Mouse (Mus musculus) MEL (cell line): ENCODE data around the gene Asb16. TPM values are rescaled to one million over a fixed set of nuclear protein-coding genes. Genes with fewer than 3 reads are reported as not detected.

Experiments
- DNase-seq: peaks from one replicate; pipeline ENCODE4 v3.0.0; 2011; ENCODE audit warnings: low read depth, low spot score
- H3K27ac ChIP-seq: 2 replicates; pipeline ENCODE4 v1.5.1; 2012; ENCODE audit warnings: low read depth, mild to moderate bottlenecking, control low read depth, low read length, moderate library complexity; ENCODE audit not compliant: control insufficient read depth
- H3K27me3 ChIP-seq, 2 experiments: fragments of 150-350 bp in 1 of 2; sonication (generic) in 1 of 2; 2 replicates each; pipeline ENCODE4 v1.6.1; 2012; ENCODE audit warnings: low read length in 2 of 2, mild to moderate bottlenecking in 2 of 2, improper control_type of control experiment in 1 of 2, moderate library complexity in 1 of 2; ENCODE audit not compliant: insufficient read depth in 2 of 2, control insufficient read depth in 1 of 2
- H3K36me3 ChIP-seq, 2 experiments: 2 replicates each; pipeline ENCODE4 v1.6.1; 2012 to 2014; ENCODE audit warnings: low read length in 2 of 2, improper control_type of control experiment in 1 of 2, inconsistent platforms in 1 of 2, mild to moderate bottlenecking in 1 of 2; ENCODE audit not compliant: insufficient read depth in 2 of 2, control insufficient read depth in 1 of 2
- H3K4me1 ChIP-seq, 2 experiments: fragments of 150-350 bp in 1 of 2; sonication (generic) in 1 of 2; 2 replicates each; pipeline ENCODE4 v1.6.1; 2012; ENCODE audit warnings: low read length in 2 of 2, improper control_type of control experiment in 1 of 2, mild to moderate bottlenecking in 1 of 2; ENCODE audit not compliant: insufficient read depth in 2 of 2, control insufficient read depth in 1 of 2
- H3K4me3 ChIP-seq, 2 experiments: fragments of 150-350 bp in 1 of 2; sonication (generic) in 1 of 2; 2 replicates each; pipeline ENCODE4 v1.5.1; 2012; ENCODE audit warnings: low read depth in 2 of 2, low read length in 2 of 2, mild to moderate bottlenecking in 2 of 2, moderate library complexity in 2 of 2, control low read depth in 1 of 2, improper control_type of control experiment in 1 of 2; ENCODE audit not compliant: control insufficient read depth in 1 of 2, insufficient read depth in 1 of 2
- H3K79me2 ChIP-seq: 2 replicates; pipeline ENCODE4 v1.6.1; 2012; ENCODE audit warnings: mild to moderate bottlenecking, low read length, moderate library complexity; ENCODE audit not compliant: control insufficient read depth, poor library complexity, insufficient read depth
- H3K9ac ChIP-seq: 2 replicates; pipeline ENCODE4 v1.6.1; 2012; ENCODE audit warnings: low read depth, mild to moderate bottlenecking, control low read depth, low read length, moderate library complexity; ENCODE audit not compliant: control insufficient read depth, poor library complexity, severe bottlenecking
- H3K9me3 ChIP-seq: fragments of 150-350 bp; sonication (generic); replicated peaks from 2 replicates; pipeline ENCODE4 v1.6.1; 2012; ENCODE audit warnings: mild to moderate bottlenecking, low read length, improper control_type of control experiment, moderate library complexity; ENCODE audit not compliant: insufficient read depth
- BHLHE40 ChIP-seq: IDR thresholded peaks from 2 replicates; pipeline ENCODE4 v1.6.1; 2012; ENCODE audit warnings: low read depth, mild to moderate bottlenecking, inconsistent platforms, low read length, improper control_type of control experiment, borderline replicate concordance
- CHD1 ChIP-seq: IDR thresholded peaks from 2 replicates; pipeline ENCODE4 v1.6.1; 2012; ENCODE audit warnings: low read depth, mild to moderate bottlenecking, inconsistent platforms, low read length, improper control_type of control experiment
- E2F4 ChIP-seq: IDR thresholded peaks from 2 replicates; pipeline ENCODE4 v1.6.1; 2011; ENCODE audit warnings: low read depth, low read length, improper control_type of control experiment, borderline replicate concordance
- EP300 ChIP-seq, 2 experiments: IDR thresholded peaks; 2 replicates each; pipeline ENCODE4 v1.6.1; 2011; ENCODE audit warnings: improper control_type of control experiment in 2 of 2, low read length in 2 of 2, low read depth in 1 of 2, mild to moderate bottlenecking in 1 of 2
- ETS1 ChIP-seq: IDR thresholded peaks from 2 replicates; pipeline ENCODE4 v1.6.1; 2012; ENCODE audit warnings: low read depth, mild to moderate bottlenecking, inconsistent platforms, low read length, improper control_type of control experiment, moderate library complexity
- GABPA ChIP-seq: IDR thresholded peaks from 2 replicates; pipeline ENCODE4 v1.6.1; 2012; ENCODE audit warnings: low read depth, mild to moderate bottlenecking, inconsistent platforms, low read length, improper control_type of control experiment, moderate library complexity
- JUND ChIP-seq: IDR thresholded peaks from 2 replicates; pipeline ENCODE4 v1.6.1; 2011; ENCODE audit warnings: low read depth, mild to moderate bottlenecking, improper control_type of control experiment, low read length
- MAX ChIP-seq: IDR thresholded peaks from 2 replicates; pipeline ENCODE4 v1.6.1; 2011; ENCODE audit warnings: low read length, improper control_type of control experiment
- MEF2A ChIP-seq: IDR thresholded peaks from 2 replicates; pipeline ENCODE4 v1.6.1; 2014; ENCODE audit warnings: low read depth, mild to moderate bottlenecking, inconsistent platforms, low read length, improper control_type of control experiment; ENCODE audit not compliant: poor library complexity, insufficient replicate concordance, severe bottlenecking; ENCODE audit errors: extremely low read depth
- MXI1 ChIP-seq: IDR thresholded peaks from 2 replicates; pipeline ENCODE4 v1.6.1; 2011; ENCODE audit warnings: mild to moderate bottlenecking, low read depth, low read length, improper control_type of control experiment
- MYB ChIP-seq: IDR thresholded peaks from 2 replicates; pipeline ENCODE4 v1.6.1; 2011; ENCODE audit warnings: mild to moderate bottlenecking, low read depth, low read length, improper control_type of control experiment
- MYC ChIP-seq: IDR thresholded peaks from 2 replicates; pipeline ENCODE4 v1.6.1; 2011; ENCODE audit warnings: low read depth, mild to moderate bottlenecking, low read length, improper control_type of control experiment, moderate library complexity
- NELFE ChIP-seq: IDR thresholded peaks from 2 replicates; pipeline ENCODE4 v1.6.1; 2011; ENCODE audit warnings: low read depth, low read length, improper control_type of control experiment
- POLR2A ChIP-seq, 2 experiments: IDR thresholded peaks; 2 replicates each; pipeline ENCODE4 v1.6.1; 2011 to 2012; ENCODE audit warnings: low read length in 2 of 2, mild to moderate bottlenecking in 2 of 2, control low read depth in 1 of 2, improper control_type of control experiment in 1 of 2, low read depth in 1 of 2, moderate library complexity in 1 of 2; ENCODE audit not compliant: control insufficient read depth in 1 of 2, insufficient read depth in 1 of 2, poor library complexity in 1 of 2
- POLR2AphosphoS2 ChIP-seq: IDR thresholded peaks from 2 replicates; pipeline ENCODE4 v1.6.1; 2011; ENCODE audit warnings: low read length, improper control_type of control experiment
- RAD21 ChIP-seq: IDR thresholded peaks from 2 replicates; pipeline ENCODE4 v1.6.1; 2011; ENCODE audit warnings: mild to moderate bottlenecking, low read depth, low read length, improper control_type of control experiment
- RCOR1 ChIP-seq: IDR thresholded peaks from 2 replicates; pipeline ENCODE4 v1.6.1; 2012; ENCODE audit warnings: low read depth, mild to moderate bottlenecking, inconsistent platforms, low read length, improper control_type of control experiment
- SIN3A ChIP-seq: IDR thresholded peaks from 2 replicates; pipeline ENCODE4 v1.6.1; 2012; ENCODE audit warnings: low read length, improper control_type of control experiment, inconsistent platforms
- SMC3 ChIP-seq: IDR thresholded peaks from 2 replicates; pipeline ENCODE4 v1.6.1; 2011; ENCODE audit warnings: low read depth, low read length, improper control_type of control experiment
- TBP ChIP-seq: IDR thresholded peaks from 2 replicates; pipeline ENCODE4 v1.8.0; 2011; ENCODE audit warnings: low read depth, low read length, improper control_type of control experiment
- TCF12 ChIP-seq: IDR thresholded peaks from 2 replicates; pipeline ENCODE4 v1.6.1; 2014; ENCODE audit warnings: low read depth, mild to moderate bottlenecking, inconsistent platforms, low read length, improper control_type of control experiment, moderate library complexity
- UBTF ChIP-seq: IDR thresholded peaks from 2 replicates; pipeline ENCODE4 v1.6.1; 2012; ENCODE audit warnings: low read depth, mild to moderate bottlenecking, inconsistent platforms, low read length, improper control_type of control experiment, moderate library complexity, borderline replicate concordance; ENCODE audit not compliant: insufficient read depth
- USF1 ChIP-seq: IDR thresholded peaks from 2 replicates; pipeline ENCODE4 v1.6.1; 2014; ENCODE audit warnings: low read depth, mild to moderate bottlenecking, inconsistent platforms, low read length, improper control_type of control experiment, moderate library complexity
- USF2 ChIP-seq, 2 experiments: IDR thresholded peaks; 2 replicates each; pipeline ENCODE4 v1.6.1; 2011 to 2012; ENCODE audit warnings: improper control_type of control experiment in 2 of 2, low read length in 2 of 2, borderline replicate concordance in 1 of 2, inconsistent platforms in 1 of 2, low read depth in 1 of 2, mild to moderate bottlenecking in 1 of 2; ENCODE audit not compliant: insufficient read depth in 1 of 2
- ZMIZ1 ChIP-seq: IDR thresholded peaks from 2 replicates; pipeline ENCODE4 v1.6.1; 2012; ENCODE audit warnings: low read depth, mild to moderate bottlenecking, inconsistent platforms, low read length, improper control_type of control experiment, moderate library complexity
- ZNF384 ChIP-seq: IDR thresholded peaks from 2 replicates; pipeline ENCODE4 v1.6.1; 2012; ENCODE audit warnings: low read depth, mild to moderate bottlenecking, inconsistent platforms, low read length, improper control_type of control experiment
- polyA plus RNA-seq, 2 experiments: library from polyadenylated mRNA; stranded (reverse) in 1 of 2; unstranded in 1 of 2; fragments of >175 nt in 1 of 2; fragments of >200 nt in 1 of 2; gene quantifications; 2 replicates each; pipeline versions ENCODE4 v1.2.1 to v1.2.4; 2012; ENCODE audit warnings: low replicate concordance in 2 of 2, low read depth in 1 of 2; ENCODE audit not compliant: insufficient read length in 2 of 2, insufficient read depth in 1 of 2, missing spikeins in 1 of 2
- total RNA-seq: library from RNA; depleted of rRNA; stranded (reverse); fragments of 300-350 nt; gene quantifications from 2 replicates; pipeline ENCODE4 v1.2.3, GENCODE M21; 2012

Asb16 gene
- total and polyA plus RNA-seq, 3 experiments, result 4.4 to 8.5 TPM; not detected in 1

- TF ChIP-seq POLR2AphosphoS2 (0 out of 2 replicates have a peak, but pooled peaks have one; percentile 64), MAX (peak; percentile 37; the same call in 1 of the 2 replicates), MXI1 (peak; percentile 38), POLR2A (IDR thresholded peaks at IDR 0.05; ENCODE audit: control insufficient read depth in 1 of 2, insufficient read depth in 1 of 2, low read depth in 1 of 2, low read length in 2 of 2, poor library complexity in 1 of 2) (no peak), EP300 (IDR thresholded peaks at IDR 0.05; ENCODE audit: low read depth in 1 of 2, low read length in 2 of 2) (no peak), USF2 (IDR thresholded peaks at IDR 0.05; ENCODE audit: borderline replicate concordance in 1 of 2, insufficient read depth in 1 of 2, low read depth in 1 of 2, low read length in 2 of 2) (no peak), ZNF384 (no peak), RAD21 (no peak), GABPA (0 out of 2 replicates have a peak, but pooled peaks have one; percentile 19), NELFE (no peak), MYC (0 out of 2 replicates have a peak, but pooled peaks have one; percentile 18), CHD1 (peak; percentile 81), TCF12 (0 out of 2 replicates have a peak, but pooled peaks have one; percentile 6), USF1 (peak; percentile 87)
- Histone ChIP-seq H3K27ac (peak overlapping the region; percentile 72), H3K4me3 (peak overlapping the region; percentile 68 to 77), H3K4me1 (peaks cover 4 to 18% of the 10 kb centered on the region in 2 experiments), H3K36me3 (peaks cover 4 to 16% of the 10 kb centered on the region in 2 experiments; a peak in 3 of 4 replicates), H3K27me3 (no peaks in the 10 kb centered on the region), H3K9ac (peak overlapping the region; percentile 99), H3K9me3 (no peaks in the 10 kb centered on the region), H3K79me2 (peaks cover 59% of the 10 kb centered on the region)
- peak; percentile 74 for DNase-seq
Measured at GRCm38 (mm10) chr11:102315690-102316571, 47.4 kb downstream of the Asb16 start.

- peaks cover 4 to 18% of the 10 kb centered on the region in 2 experiments for H3K4me1 ChIP-seq
- no peaks in the 10 kb centered on the region for H3K9me3 ChIP-seq
- H3K36me3 ChIP-seq, result peaks cover 4 to 16% of the 10 kb centered on the region in 2 experiments; a peak in 3 of 4 replicates
- no peaks in the 10 kb centered on the region for H3K27me3 ChIP-seq
- H3K79me2 ChIP-seq, result peaks cover 59% of the 10 kb centered on the region
- peak; percentile 94 for DNase-seq
- H3K9ac ChIP-seq, result peak overlapping the region; percentile 99
- peak overlapping the region; percentile 91 for H3K27ac ChIP-seq
- H3K4me3 ChIP-seq, result peak overlapping the region; percentile 95 to 97
- TF ChIP-seq TBP (peak; percentile 58; the same call in 1 of the 2 replicates), ETS1 (peak; percentile 32; the same call in 1 of the 2 replicates), ZMIZ1 (peak; percentile 95), MYB (no peak), EP300 (IDR thresholded peaks at IDR 0.05; ENCODE audit: low read depth in 1 of 2, low read length in 2 of 2) (no peak; a peak in 1 of 4 replicates), E2F4 (peak; percentile 66; the same call in 1 of the 2 replicates), GABPA (no peak), MYC (peak; percentile 91), MAX (peak; percentile 88), BHLHE40 (0 out of 2 replicates have a peak, but pooled peaks have one; percentile 26), UBTF (peak; percentile 87), JUND (no peak), MEF2A (no peak), ZNF384 (peak; percentile 99), USF2 (IDR thresholded peaks at IDR 0.05; ENCODE audit: borderline replicate concordance in 1 of 2, insufficient read depth in 1 of 2, low read depth in 1 of 2, low read length in 2 of 2) (no peak), SIN3A (peak; percentile 91), RCOR1 (0 out of 2 replicates have a peak, but pooled peaks have one; percentile 18), SMC3 (no peak)
Measured at GRCm38 (mm10) chr11:102316572-102317297, 48.2 kb downstream of the Asb16 start.
